Mouse (Mus musculus) testis, adult 10 weeks (tissue): ENCODE results near the gene Gm27029. TPM values are rescaled to one million over a fixed set of nuclear protein-coding genes. Genes with fewer than 3 reads are reported as not detected.

ENCODE experiments used
- polyA plus RNA-seq: library from polyadenylated mRNA; stranded (reverse); fragments of 350-450 nt; fragmentation: Illumina TruSeq; extraction: RNeasy Lipid Tissue Mini Kit (QIAGEN cat#74804); gene quantifications from one replicate; pipeline ENCODE4 v1.2.3, GENCODE M21; 2014; ENCODE audit warnings: low read depth, low replicate concordance

The Gm27029 gene
- polyA plus RNA-seq: 0.41 TPM

DNA sequence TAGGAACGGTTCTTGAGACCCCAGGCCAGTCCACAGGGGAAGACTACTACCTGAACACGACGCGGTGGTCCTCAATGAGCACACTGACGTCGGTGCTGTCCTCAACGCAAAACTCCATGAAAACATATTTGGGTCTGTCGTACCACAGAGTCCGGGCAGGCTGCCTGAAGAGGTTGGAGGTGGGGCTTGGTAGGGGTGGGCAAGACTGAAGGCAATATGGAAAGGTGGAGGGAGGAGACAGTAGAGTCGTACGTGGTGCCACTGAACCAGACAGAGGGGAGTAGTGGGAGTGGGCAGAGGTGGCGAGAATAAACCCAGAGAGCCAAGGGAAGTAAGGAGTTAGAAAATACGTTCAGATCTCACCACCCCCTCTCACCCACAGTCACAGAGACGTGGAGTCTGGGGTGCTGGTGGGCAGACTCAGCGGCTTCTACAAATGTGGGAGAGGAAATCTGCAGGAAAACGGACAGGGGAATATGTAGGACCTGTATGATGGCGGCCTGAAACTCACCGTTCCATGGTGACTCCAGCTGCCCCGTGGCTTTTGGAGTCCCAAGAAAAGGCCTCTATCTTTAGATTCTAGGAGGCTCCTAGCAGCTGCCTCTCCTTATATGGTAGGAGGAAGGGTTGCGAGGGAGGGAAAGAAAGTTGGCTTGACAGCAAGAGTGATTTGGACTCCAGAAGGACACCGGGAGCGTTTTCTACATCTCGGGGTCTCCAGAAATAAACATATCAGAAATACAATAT, at the start of gene Gm27029:
Gm27029 (minus strand) TSS at position 692 of the 747 bp plus-strand sequence.

GRCm38 (mm10) chr11:101465869-101466551, 41.4 kb upstream of the Gm27029 start, which contains the start of gene Vat1:
Gene Vat1 (minus strand): TSS chr11:101466230.

GRCm38 (mm10) chr11:101464211-101465100, 39.9 kb upstream of the Gm27029 start, which contains the start of gene Rnd2:
Gene Rnd2 (plus strand): TSS chr11:101464999.

GRCm38 (mm10) chr11:101448274-101448746, 23.7 kb upstream of the Gm27029 start, which contains the start of gene Ifi35:
Gene Ifi35 (plus strand): TSS chr11:101448407.

GRCm38 (mm10) chr11:101442127-101442693, 17.6 kb upstream of the Gm27029 start, which contains the start of gene Rpl27:
Gene Rpl27 (plus strand): TSS chr11:101442298.

DNA sequence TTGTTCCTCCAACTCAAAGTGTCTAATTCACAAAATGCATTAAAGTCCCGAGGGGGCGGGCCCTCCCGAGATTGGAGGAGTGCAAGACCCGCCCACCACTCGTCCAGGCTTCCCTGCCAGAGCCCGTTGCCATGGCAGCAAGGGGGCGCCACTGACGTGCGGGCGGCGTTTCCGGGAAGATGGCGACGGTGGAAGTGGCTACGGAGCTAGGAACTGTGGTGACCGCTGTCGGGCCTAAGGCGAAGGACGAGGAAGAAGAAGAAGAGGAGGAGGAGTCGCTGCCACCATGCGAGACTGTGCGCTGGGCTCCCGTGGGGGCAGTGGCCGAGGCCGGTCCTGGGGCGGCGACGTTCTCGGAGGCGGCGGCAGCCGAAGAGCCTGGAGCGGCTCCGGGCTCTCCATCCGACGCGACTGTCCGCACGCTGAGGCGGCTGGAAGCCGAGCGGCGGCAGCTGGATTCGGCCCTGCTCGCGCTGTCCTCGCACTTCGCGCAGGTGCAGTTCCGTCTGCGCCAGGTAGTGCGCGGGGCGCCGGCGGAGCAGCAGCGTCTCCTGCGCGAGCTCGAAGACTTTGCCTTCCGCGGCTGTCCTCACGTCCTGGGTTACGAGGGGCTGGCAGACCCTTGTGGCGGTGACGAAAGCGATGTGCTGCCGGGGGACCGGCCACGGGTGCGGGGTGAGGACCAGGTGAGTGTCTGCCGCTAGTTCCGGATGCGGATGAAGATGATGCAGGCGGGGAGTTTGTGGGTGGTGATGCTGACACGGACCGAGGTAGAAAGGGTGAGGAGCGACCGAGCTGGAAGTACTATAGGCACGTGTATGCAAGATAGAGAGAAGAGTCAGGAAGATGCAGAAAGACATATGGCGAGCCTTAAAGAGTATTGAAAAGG, 573 bp upstream of the Gm27029 start, which contains the start of the genes Rundc1 and Ptges3l:
Rundc1 (plus strand) TSS at position 161 of the 889 bp plus-strand sequence.
Ptges3l (minus strand) TSS at position 409 of the 889 bp plus-strand sequence.

DNA sequence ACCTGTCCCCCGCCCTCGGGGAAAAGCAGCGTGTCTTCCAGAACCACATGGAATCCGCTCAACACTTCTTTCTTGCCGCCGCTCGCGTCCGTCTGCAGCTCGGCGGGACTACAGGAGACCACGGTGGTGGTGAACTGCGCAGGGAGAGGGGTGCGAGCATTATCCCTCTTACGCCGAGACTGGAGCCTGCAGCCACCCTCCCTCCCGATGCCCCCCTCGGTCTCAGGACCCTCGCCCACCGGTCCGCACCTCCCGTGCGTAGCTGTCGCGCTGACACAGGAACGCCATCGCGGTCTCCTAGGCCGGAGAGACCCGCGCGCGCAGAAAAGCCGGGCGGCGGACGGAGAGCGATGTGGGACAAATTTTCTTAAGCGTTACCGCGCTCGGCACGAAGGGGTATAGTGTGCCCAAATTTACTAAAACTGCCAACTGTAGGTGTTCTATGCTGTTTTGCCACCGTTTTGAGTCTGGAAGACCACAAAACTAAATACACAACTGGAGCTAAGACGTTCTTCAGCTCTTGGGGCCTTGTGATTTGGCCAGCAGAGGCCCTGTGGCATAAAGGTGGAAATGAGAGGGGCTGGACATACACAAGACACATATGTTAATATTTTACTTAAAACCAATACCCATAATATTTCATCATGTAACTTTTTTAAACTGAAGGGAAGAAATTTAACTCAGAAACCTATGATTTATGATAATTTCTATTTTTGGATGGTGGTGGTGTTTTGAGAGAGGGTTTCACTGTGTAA, 7.3 kb downstream of the Gm27029 start, which contains the start of gene Aarsd1:
Aarsd1 (minus strand) TSS at position 515 of the 755 bp plus-strand sequence.

GRCm38 (mm10) chr11:101367326-101367935, 57.2 kb downstream of the Gm27029 start, which contains the start of gene G6pc:
Gene G6pc (plus strand): TSS chr11:101367561.

Other genes starting within 250 kb of the Gm27029 start
- not detected for gene Ccr10, start 249.4 kb downstream of the Gm27029 start, polyA plus RNA-seq
- gene Ezh1, start 198.3 kb downstream of the Gm27029 start, polyA plus RNA-seq: 12.7 TPM
- 1.1 TPM for gene Ramp2, start 178.8 kb downstream of the Gm27029 start, polyA plus RNA-seq
- 28.3 TPM for gene Vps25, start 171.1 kb downstream of the Gm27029 start, polyA plus RNA-seq
- gene Wnk4, start 164.2 kb downstream of the Gm27029 start, polyA plus RNA-seq: 1.5 TPM
- gene Cntd1, start 145.8 kb downstream of the Gm27029 start, polyA plus RNA-seq: 172 TPM
- 4.0 TPM for gene Coa3, start 145.7 kb downstream of the Gm27029 start, polyA plus RNA-seq
- gene Becn1, start 122.5 kb downstream of the Gm27029 start, polyA plus RNA-seq: 78.8 TPM
- 427 TPM for gene Psme3, start 108.6 kb downstream of the Gm27029 start, polyA plus RNA-seq
- gene Aoc2, start 99.7 kb downstream of the Gm27029 start, polyA plus RNA-seq: 0.48 TPM
- gene Aoc3, start 94.2 kb downstream of the Gm27029 start, polyA plus RNA-seq: 2.1 TPM
- gene G6pc, start 57.2 kb downstream of the Gm27029 start, polyA plus RNA-seq: not detected
- gene Aarsd1, start 7.2 kb downstream of the Gm27029 start, polyA plus RNA-seq: 4.6 TPM
- 1.9 TPM for gene Rundc1, start 289 bp upstream of the Gm27029 start, polyA plus RNA-seq
- 14.0 TPM for gene Ptges3l, start 537 bp upstream of the Gm27029 start, polyA plus RNA-seq
- 23.8 TPM for gene Rpl27, start 17.5 kb upstream of the Gm27029 start, polyA plus RNA-seq
- 0.25 TPM for gene Ifi35, start 23.6 kb upstream of the Gm27029 start, polyA plus RNA-seq
- gene Rnd2, start 40.2 kb upstream of the Gm27029 start, polyA plus RNA-seq: 12.6 TPM
- 2.6 TPM for gene Vat1, start 41.4 kb upstream of the Gm27029 start, polyA plus RNA-seq
- gene Brca1, start 127.2 kb upstream of the Gm27029 start, polyA plus RNA-seq: 26.7 TPM
- 301 TPM for gene Nbr1, start 127.4 kb upstream of the Gm27029 start, polyA plus RNA-seq
- 3.9 TPM for gene Tmem106a, start 157.4 kb upstream of the Gm27029 start, polyA plus RNA-seq
- 90.8 TPM for gene Gm11634, start 174.5 kb upstream of the Gm27029 start, polyA plus RNA-seq
- not detected for gene Rdm1, start 202.4 kb upstream of the Gm27029 start, polyA plus RNA-seq
- gene Arl4d, start 240.7 kb upstream of the Gm27029 start, polyA plus RNA-seq: 4.0 TPM